Mouse (Mus musculus): ENCODE data around the gene Slc9a2. TPM values are rescaled to one million over a fixed set of nuclear protein-coding genes. Genes with fewer than 3 reads are reported as not detected.

Slc9a2 gene
- polyA plus RNA-seq, 1 experiment from 2014 or later = 0.13 TPM

GRCm38 (mm10) chr1:40765521-40765920, 85.1 kb downstream of the Slc9a2 start:
- H3K27me3 ChIP-seq = no peaks in the 10 kb centered on the region
- ChIA-PET POLR2A (no interaction called here), CTCF (interaction anchor here (1.9 to 2.5 kb wide), 2 partner anchors 10 to 12 kb away, joined by 5 to 7 read pairs; no protein-coding TSS in a partner anchor)
- TF ChIP-seq CTCF (IDR thresholded peaks at IDR 0.05) = no peak
- no peak for DNase-seq (ENCODE audit: low read depth, low spot score)
- ATAC-seq = no peak
- in situ Hi-C loops (cut with MboI; ENCODE audit: low pct_unique_long_range_greater_than_20kb) = loop anchor here (10.0 kb wide), 1 partner anchor 181 kb away; the partner anchor contains the start of gene Slc9a4

DNA sequence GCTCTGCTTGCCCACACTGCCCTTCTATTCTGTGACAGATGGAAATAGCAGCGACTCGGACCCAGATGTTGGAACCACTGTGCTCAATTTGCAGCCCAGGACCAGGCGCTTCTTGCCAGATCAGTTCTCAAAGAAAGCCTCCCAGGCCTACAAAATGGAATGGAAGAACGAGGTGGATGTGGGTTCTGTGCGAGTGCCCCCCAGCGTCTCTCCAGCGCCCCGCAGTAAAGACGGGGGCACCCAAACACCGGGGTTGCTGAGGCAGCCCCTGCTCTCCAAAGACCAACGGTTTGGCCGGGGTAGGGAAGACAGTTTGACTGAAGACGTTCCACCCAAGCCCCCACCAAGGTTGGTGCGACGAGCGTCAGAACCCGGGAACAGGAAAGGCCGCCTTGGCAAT, 87.2 kb downstream of the Slc9a2 start:
- TF ChIP-seq CTCF (IDR thresholded peaks at IDR 0.05) = no peak
- POLR2A ChIA-PET = no interaction called here
- DNase-seq (ENCODE audit: low read depth, low spot score) = no peak

GRCm38 (mm10) chr1:40768606-40769005, 88.2 kb downstream of the Slc9a2 start:
- in situ Hi-C loops (cut with MboI; ENCODE audit: low pct_unique_long_range_greater_than_20kb) = loop anchor here (10.0 kb wide), 1 partner anchor 184 kb away; the partner anchor contains the start of gene Slc9a4
- ATAC-seq = peak; percentile 44
- CTCF ChIA-PET = interaction anchor here (0.6 to 1.6 kb wide), 4 partner anchors 9 to 17 kb away, joined by 3 to 5 read pairs (median 4); no protein-coding TSS in a partner anchor
- peak; percentile 67 for TF ChIP-seq CTCF (IDR thresholded peaks at IDR 0.05)
- DNase-seq (ENCODE audit: low read depth, low spot score) = no peak
- POLR2A ChIA-PET = no interaction called here
- H3K27me3 ChIP-seq = no peaks in the 10 kb centered on the region

More for the DNA sequence above, 87.2 kb downstream of the Slc9a2 start:
- in situ Hi-C loops (cut with MboI; ENCODE audit: low pct_unique_long_range_greater_than_20kb) = loop anchor here (10.0 kb wide), 1 partner anchor 183 kb away; the partner anchor contains the start of gene Slc9a4
- H3K27me3 ChIP-seq = no peaks in the 10 kb centered on the region
- CTCF ChIA-PET = no interaction called here
- ATAC-seq = no peak

DNA sequence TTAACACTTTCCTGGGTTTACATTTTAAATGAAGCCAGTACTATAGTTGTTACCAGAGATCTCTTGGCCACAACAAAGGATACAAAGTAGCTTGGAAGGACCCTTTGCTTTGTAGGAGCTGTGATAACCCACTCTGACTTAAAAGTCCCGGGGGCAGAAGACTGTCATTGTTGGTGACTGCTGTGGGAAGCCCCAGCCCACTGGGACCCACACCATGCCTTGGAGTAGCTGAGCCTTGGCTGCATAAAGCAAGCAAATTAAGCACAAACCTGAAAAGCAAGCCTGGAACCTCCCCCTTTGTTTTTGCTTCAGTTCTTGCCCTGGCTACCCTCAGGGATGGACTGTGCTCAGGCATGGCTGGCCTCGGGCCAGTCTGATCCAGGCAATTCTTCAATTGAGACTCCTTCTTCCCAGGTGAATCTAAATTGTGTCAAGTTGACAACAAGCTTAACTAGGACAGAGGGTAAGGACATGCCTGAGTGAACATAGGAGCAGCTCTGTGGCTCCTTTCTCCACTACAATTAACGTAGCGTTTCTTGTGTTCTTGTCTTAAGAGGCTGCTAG, 89.0 kb downstream of the Slc9a2 start:
- in situ Hi-C loops (cut with MboI; ENCODE audit: low pct_unique_long_range_greater_than_20kb) = loop anchor here (10.0 kb wide), 1 partner anchor 185 kb away; the partner anchor contains the start of gene Slc9a4
- ChIA-PET CTCF (interaction anchor here (0.6 to 2.7 kb wide), 5 partner anchors 10 to 16 kb away, joined by 3 to 7 read pairs (median 4); no protein-coding TSS in a partner anchor), POLR2A (no interaction called here)
- no peaks in the 10 kb centered on the region for H3K27me3 ChIP-seq
- DNase-seq (ENCODE audit: low read depth, low spot score) (no peak), ATAC-seq (no peak)
- no peak for TF ChIP-seq CTCF (IDR thresholded peaks at IDR 0.05)

GRCm38 (mm10) chr1:40771196-40771970, 91.0 kb downstream of the Slc9a2 start:
- DNase-seq (ENCODE audit: low read depth, low spot score) = no peak
- CTCF ChIA-PET = interaction anchor here (2.7 kb wide), 1 partner anchor 15 kb away, joined by 7 read pairs; no protein-coding TSS in a partner anchor
- no peaks in the 10 kb centered on the region for H3K27me3 ChIP-seq
- no peak for TF ChIP-seq CTCF (IDR thresholded peaks at IDR 0.05)
- POLR2A ChIA-PET = no interaction called here
- ATAC-seq = no peak
- in situ Hi-C loops (cut with MboI; ENCODE audit: low pct_unique_long_range_greater_than_20kb) = no loop called here

- no peak for TF ChIP-seq CTCF (IDR thresholded peaks at IDR 0.05)
- DNase-seq (ENCODE audit: low read depth, low spot score) = peak; percentile 3
- H3K27me3 ChIP-seq = no peaks in the 10 kb centered on the region
- POLR2A ChIA-PET = no interaction called here
- in situ Hi-C loops (cut with MboI; ENCODE audit: low pct_unique_long_range_greater_than_20kb) = no loop called here
- CTCF ChIA-PET = no interaction called here
- ATAC-seq = peak; percentile 79
Observed at GRCm38 (mm10) chr1:40773234-40773633, 92.9 kb downstream of the Slc9a2 start.

- DNase-seq (ENCODE audit: low read depth, low spot score) (no peak), ATAC-seq (no peak)
- ChIA-PET POLR2A (no interaction called here), CTCF (interaction anchor here (2.6 kb wide), 1 partner anchor 10 kb away, joined by 7 read pairs; no protein-coding TSS in a partner anchor)
- TF ChIP-seq CTCF (IDR thresholded peaks at IDR 0.05) = no peak
- no peaks in the 10 kb centered on the region for H3K27me3 ChIP-seq
- in situ Hi-C loops (cut with MboI; ENCODE audit: low pct_unique_long_range_greater_than_20kb) = no loop called here
Observed at GRCm38 (mm10) chr1:40774040-40774439, 93.7 kb downstream of the Slc9a2 start.

DNA sequence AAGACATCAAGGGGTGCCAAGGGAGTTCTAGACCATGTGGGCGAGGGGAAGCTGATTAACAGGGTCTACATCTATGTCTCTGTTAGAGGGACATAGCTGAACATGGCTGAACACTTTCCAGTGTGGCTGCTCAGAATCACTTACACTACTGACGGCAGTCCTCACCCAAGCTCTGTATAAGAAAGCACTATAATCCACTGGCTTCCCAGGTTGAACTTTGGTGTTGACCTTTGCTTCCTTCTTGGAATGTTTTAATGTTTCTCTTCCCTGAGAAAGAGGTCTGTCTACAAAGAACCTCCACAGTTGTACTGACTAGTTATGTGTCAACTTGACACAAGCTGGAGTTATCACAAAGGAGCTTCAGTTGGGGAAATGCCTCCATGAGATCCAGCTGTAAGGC, 95.7 kb downstream of the Slc9a2 start:
- DNase-seq (ENCODE audit: low read depth, low spot score) (no peak), ATAC-seq (no peak)
- ChIA-PET POLR2A (interaction anchor here (1.5 kb wide), 1 partner anchor 12 kb away, joined by 3 read pairs; no protein-coding TSS in a partner anchor), CTCF (interaction anchor here (1.0 to 2.6 kb wide), 3 partner anchors 8 to 26 kb away, joined by 3 to 7 read pairs (median 3); no protein-coding TSS in a partner anchor)
- TF ChIP-seq CTCF (IDR thresholded peaks at IDR 0.05) = no peak
- no peaks in the 10 kb centered on the region for H3K27me3 ChIP-seq
- in situ Hi-C loops (cut with MboI; ENCODE audit: low pct_unique_long_range_greater_than_20kb) = no loop called here

DNA sequence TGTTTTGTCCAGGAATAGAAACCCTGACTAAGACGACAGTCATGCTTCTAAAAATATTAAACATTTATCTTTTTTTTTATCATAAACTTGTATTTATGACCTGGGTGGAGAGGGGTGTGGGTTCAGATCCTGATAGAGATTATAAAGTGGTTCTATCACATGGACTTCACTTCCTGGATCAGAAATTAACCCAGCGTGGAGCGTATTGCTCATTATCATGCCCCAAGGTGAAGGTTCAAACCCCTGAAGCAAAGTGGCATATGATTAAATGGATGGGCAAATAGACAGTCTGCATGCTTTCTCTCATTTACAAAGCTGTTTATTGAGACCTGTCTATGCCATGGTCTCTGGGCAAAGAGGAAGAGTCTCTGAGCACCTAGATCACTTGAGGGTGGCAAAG, 96.4 kb downstream of the Slc9a2 start:
- ChIA-PET CTCF (no interaction called here), POLR2A (interaction anchor here (0.6 kb wide), 1 partner anchor 261 kb away, joined by 3 read pairs; no protein-coding TSS in a partner anchor)
- TF ChIP-seq CTCF (IDR thresholded peaks at IDR 0.05) = no peak

DNA sequence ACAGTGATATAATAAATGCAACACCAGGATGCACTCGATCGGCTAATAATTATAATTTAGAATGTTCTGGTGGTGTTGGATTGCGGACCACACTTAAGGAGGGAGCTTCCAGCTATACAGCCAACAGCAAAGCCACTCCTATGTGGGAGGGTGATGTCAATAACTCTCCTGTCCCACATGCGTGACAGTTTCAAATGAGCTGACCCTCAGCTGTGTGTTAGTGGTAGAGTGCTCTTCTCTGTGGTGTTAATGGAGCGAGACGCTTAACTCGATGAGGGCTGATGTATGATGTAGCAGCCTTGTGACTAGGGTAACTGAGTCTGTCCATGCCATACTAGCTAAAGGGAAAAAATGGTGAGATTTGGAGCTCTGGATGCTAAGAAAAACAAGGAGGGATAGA, 103.1 kb downstream of the Slc9a2 start:
- no peaks in the 10 kb centered on the region for H3K27me3 ChIP-seq
- ChIA-PET POLR2A (no interaction called here), CTCF (interaction anchor here (0.6 to 2.2 kb wide), 3 partner anchors 8 to 42 kb away, joined by 3 to 7 read pairs (median 3); no protein-coding TSS in a partner anchor)
- TF ChIP-seq CTCF (IDR thresholded peaks at IDR 0.05) = no peak
- DNase-seq (ENCODE audit: low read depth, low spot score) (no peak), ATAC-seq (no peak)
- in situ Hi-C loops (cut with MboI; ENCODE audit: low pct_unique_long_range_greater_than_20kb) = no loop called here

More for the DNA sequence above, 96.4 kb downstream of the Slc9a2 start:
- no peak for ATAC-seq
- in situ Hi-C loops (cut with MboI; ENCODE audit: low pct_unique_long_range_greater_than_20kb) = no loop called here
- no peaks in the 10 kb centered on the region for H3K27me3 ChIP-seq
- no peak for DNase-seq (ENCODE audit: low read depth, low spot score)

Data from Patski (cell line).